Mouse (Mus musculus) CH12.LX (cell line): ENCODE measurements around the gene Cdk8.

Source experiments
- CHD1 ChIP-seq: IDR thresholded peaks from 2 replicates; pipeline ENCODE4 v1.6.1; 2012; ENCODE audit warnings: low read depth, low read length, improper control_type of control experiment, inconsistent platforms
- CHD2 ChIP-seq: IDR thresholded peaks from 2 replicates; pipeline ENCODE4 v1.6.1; 2011; ENCODE audit warnings: low read length, improper control_type of control experiment
- CTCF ChIP-seq, 2 experiments: IDR thresholded peaks in 1 of 2; conservative IDR thresholded peaks in 1 of 2; 2 replicates each; pipeline ENCODE4 v1.5.1; 2011 to 2012; ENCODE audit warnings: low read depth in 2 of 2, low read length in 2 of 2, improper control_type of control experiment in 1 of 2, inconsistent platforms in 1 of 2, mild to moderate bottlenecking in 1 of 2, moderate library complexity in 1 of 2
- EP300 ChIP-seq: IDR thresholded peaks from 2 replicates; pipeline ENCODE4 v1.6.1; 2011; ENCODE audit warnings: low read length, improper control_type of control experiment
- HCFC1 ChIP-seq: IDR thresholded peaks from 2 replicates; pipeline ENCODE4 v1.6.1; 2012; ENCODE audit warnings: low read depth, mild to moderate bottlenecking, inconsistent platforms, low read length, improper control_type of control experiment
- MAFK ChIP-seq: IDR thresholded peaks from 2 replicates; pipeline ENCODE4 v1.6.1; 2011; ENCODE audit warnings: low read length, improper control_type of control experiment; ENCODE audit not compliant: insufficient replicate concordance
- NRF1 ChIP-seq: IDR thresholded peaks from 2 replicates; pipeline ENCODE4 v1.6.1; 2014; ENCODE audit warnings: low read depth, mild to moderate bottlenecking, inconsistent platforms, low read length, improper control_type of control experiment, moderate library complexity
- POLR2A ChIP-seq: IDR thresholded peaks from 2 replicates; pipeline ENCODE4 v1.6.1; 2011; ENCODE audit warnings: low read depth, mild to moderate bottlenecking, improper control_type of control experiment, low read length
- SMC3 ChIP-seq: IDR thresholded peaks from 2 replicates; pipeline ENCODE4 v1.6.1; 2011; ENCODE audit warnings: low read depth, low read length, improper control_type of control experiment
- TBP ChIP-seq: conservative IDR thresholded peaks from 2 replicates; pipeline ENCODE4 v1.6.1; 2011; ENCODE audit warnings: low read depth, low read length, improper control_type of control experiment
- UBTF ChIP-seq: IDR thresholded peaks from 2 replicates; pipeline ENCODE4 v1.6.1; 2012; ENCODE audit warnings: low read depth, mild to moderate bottlenecking, inconsistent platforms, low read length, improper control_type of control experiment, moderate library complexity
- ZC3H11A ChIP-seq: IDR thresholded peaks from 2 replicates; pipeline ENCODE4 v1.6.1; 2012; ENCODE audit warnings: low read depth, mild to moderate bottlenecking, inconsistent platforms, low read length, improper control_type of control experiment
- ZMIZ1 ChIP-seq: IDR thresholded peaks from 2 replicates; pipeline ENCODE4 v1.6.1; 2012; ENCODE audit warnings: low read depth, mild to moderate bottlenecking, inconsistent platforms, low read length, improper control_type of control experiment

GRCm38 (mm10) chr5:146318051-146318450, 87.0 kb downstream of the Cdk8 start:
- no peak for TF ChIP-seq POLR2A
- TF ChIP-seq EP300 = no peak
- TF ChIP-seq ZMIZ1 = no peak
- TF ChIP-seq NRF1 = no peak
- TF ChIP-seq SMC3 = no peak
- no peak for TF ChIP-seq HCFC1
- no peak for TF ChIP-seq CHD1
- TF ChIP-seq MAFK = no peak
- TF ChIP-seq CHD2 = no peak
- TF ChIP-seq CTCF (conservative IDR thresholded peaks at IDR 0.05 in 1 of 2, IDR thresholded peaks at IDR 0.05 in 1 of 2; ENCODE audit: low read depth in 2 of 2, low read length in 2 of 2) = no peak
- TF ChIP-seq TBP = no peak
- TF ChIP-seq UBTF = no peak
- TF ChIP-seq ZC3H11A = no peak
